Mouse (Mus musculus): ENCODE results near the gene Gata2.
"Not testable (repeated sequence)": the region's sequence is repeated elsewhere in the genome, so short reads cannot be mapped to it uniquely, and the experiment has no call there.

Gene Gata2

GRCm38 (mm10) chr6:88193433-88194052 lies at the start of gene Gata2:
TSS of gene Gata2 (plus strand) at chr6:88193891.
- peak in 1 of 2 experiments; percentile 32 for DNase-seq (ENCODE audit: low spot score in 2 of 2)

- no peak for DNase-seq (ENCODE audit: low spot score in 2 of 2)
These were observed 47.9 kb upstream of the Gata2 start for GRCm38 (mm10) chr6:88145793-88146192.

- no peak for DNase-seq (ENCODE audit: low spot score in 2 of 2)
These were observed 47.1 kb upstream of the Gata2 start for GRCm38 (mm10) chr6:88146576-88146975.

GRCm38 (mm10) chr6:88147411-88148003 lies 46.2 kb upstream of the Gata2 start:
- peak in 1 of 2 experiments; percentile 36 for DNase-seq (ENCODE audit: low spot score in 2 of 2)

- peak in 1 of 2 experiments; percentile 27 for DNase-seq (ENCODE audit: low spot score in 2 of 2)
These were observed 42.4 kb upstream of the Gata2 start for GRCm38 (mm10) chr6:88151335-88151734.

GRCm38 (mm10) chr6:88152127-88152705 lies 41.5 kb upstream of the Gata2 start:
- peak in 1 of 2 experiments; percentile 23 for DNase-seq (ENCODE audit: low spot score in 2 of 2)

GRCm38 (mm10) chr6:88152979-88153378 lies 40.7 kb upstream of the Gata2 start:
- no peak for DNase-seq (ENCODE audit: low spot score in 2 of 2)

- DNase-seq (ENCODE audit: low spot score in 2 of 2), result not testable (repeated sequence)
These were observed 38.1 kb upstream of the Gata2 start for GRCm38 (mm10) chr6:88155614-88156013.

- DNase-seq (ENCODE audit: low spot score in 2 of 2), result no peak
These were observed 34.9 kb upstream of the Gata2 start for GRCm38 (mm10) chr6:88158790-88159189.

- no peak for DNase-seq (ENCODE audit: low spot score in 2 of 2)
These were observed 27.6 kb upstream of the Gata2 start for GRCm38 (mm10) chr6:88166054-88166453.

GRCm38 (mm10) chr6:88174191-88174590 lies 19.5 kb upstream of the Gata2 start:
- DNase-seq (ENCODE audit: low spot score in 2 of 2), result no peak

- DNase-seq (ENCODE audit: low spot score in 2 of 2), result no peak
These were observed 19.0 kb upstream of the Gata2 start for GRCm38 (mm10) chr6:88174676-88175075.

GRCm38 (mm10) chr6:88184671-88185070 lies 9.0 kb upstream of the Gata2 start:
- no peak for DNase-seq (ENCODE audit: low spot score in 2 of 2)

GRCm38 (mm10) chr6:88188148-88188547 lies 5.5 kb upstream of the Gata2 start:
- DNase-seq (ENCODE audit: low spot score in 2 of 2), result no peak

- DNase-seq (ENCODE audit: low spot score in 2 of 2), result peak; percentile 63 to 72
These were observed 4.2 kb upstream of the Gata2 start for GRCm38 (mm10) chr6:88189312-88190042.

GRCm38 (mm10) chr6:88190043-88190309 lies 3.7 kb upstream of the Gata2 start:
- no peak for DNase-seq (ENCODE audit: low spot score in 2 of 2)

GRCm38 (mm10) chr6:88190310-88191023 lies 3.2 kb upstream of the Gata2 start:
- no peak for DNase-seq (ENCODE audit: low spot score in 2 of 2)

- DNase-seq (ENCODE audit: low spot score in 2 of 2), result no peak
These were observed 2.7 kb upstream of the Gata2 start for GRCm38 (mm10) chr6:88191024-88191365.

GRCm38 (mm10) chr6:88191411-88192070 lies 2.1 kb upstream of the Gata2 start:
- no peak for DNase-seq (ENCODE audit: low spot score in 2 of 2)

- DNase-seq (ENCODE audit: low spot score in 2 of 2), result no peak
These were observed 935 bp upstream of the Gata2 start for GRCm38 (mm10) chr6:88192756-88193155.
